Mouse (Mus musculus) liver, postnatal 0 days (tissue): ENCODE results near the gene Tie1.

Experiments
- CTCF ChIP-seq: sonication (generic); IDR thresholded peaks from 2 replicates; pipeline ENCODE4 v1.5.1; 2016; ENCODE audit warnings: antibody characterized with exemption, low read depth
- EP300 ChIP-seq: IDR thresholded peaks from 2 replicates; pipeline ENCODE4 v1.6.1; 2016; ENCODE audit warnings: antibody characterized with exemption, low read depth, mild to moderate bottlenecking

DNA sequence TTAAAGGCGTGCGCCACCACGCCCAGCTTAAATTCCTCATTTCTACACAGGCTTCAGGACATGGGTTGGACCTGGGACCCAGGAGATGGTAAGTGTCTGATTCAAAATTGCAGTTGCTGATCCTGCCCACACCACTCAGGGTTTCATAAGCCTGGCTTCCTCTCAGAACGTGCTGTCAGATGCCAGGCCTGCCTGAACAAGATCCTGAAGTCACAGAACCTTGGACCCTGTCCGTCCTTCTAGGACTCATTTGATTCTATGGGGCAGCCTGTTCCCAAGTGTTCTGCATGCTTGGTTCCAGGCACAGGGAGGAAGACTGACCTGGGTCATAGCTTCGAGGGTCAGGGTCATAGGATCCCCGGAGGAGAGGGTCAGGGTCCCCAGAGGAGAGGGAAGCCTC lies 43.7 kb upstream of the Tie1 start:
- TF ChIP-seq CTCF (no peak), EP300 (no peak)
